Mouse (Mus musculus) retina, postnatal 1 day (tissue): ENCODE results near the gene Ndufab1.
A peak's percentile ranks its signal among the peaks of the same experiment; 100 is the strongest.

Experiments used
- DNase-seq: peaks from one replicate; pipeline ENCODE4 v3.0.0-alpha.2; 2012

The Ndufab1 gene

DNA sequence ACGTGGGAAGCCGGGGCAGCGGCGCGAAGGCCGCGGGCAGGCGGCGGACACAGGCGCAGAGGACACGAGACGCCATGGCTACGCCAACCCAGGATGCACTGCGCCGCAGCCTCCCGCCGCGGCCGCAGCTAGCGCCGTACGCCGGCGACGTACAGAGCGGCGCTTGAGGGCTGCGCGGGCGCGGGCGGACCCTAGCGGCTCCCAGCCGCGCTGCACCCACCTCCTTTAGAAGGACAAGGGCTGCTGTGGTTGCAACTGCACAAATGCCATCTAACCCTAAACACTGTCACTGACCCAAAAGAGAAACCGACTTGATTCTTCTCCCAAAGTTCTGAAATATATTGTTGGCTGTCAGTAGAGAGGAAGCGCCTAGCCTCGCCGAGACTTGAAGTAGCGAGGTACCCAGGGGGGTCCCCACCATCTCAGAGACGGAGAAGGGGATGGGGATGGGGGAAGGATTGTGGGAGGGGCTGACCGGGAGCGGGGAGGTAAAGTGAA, at the start of gene Ndufab1:
TSS of gene Ndufab1 (minus strand) at position 140 of the 498 bp plus-strand sequence.
- peak; percentile 95 for DNase-seq

DNA sequence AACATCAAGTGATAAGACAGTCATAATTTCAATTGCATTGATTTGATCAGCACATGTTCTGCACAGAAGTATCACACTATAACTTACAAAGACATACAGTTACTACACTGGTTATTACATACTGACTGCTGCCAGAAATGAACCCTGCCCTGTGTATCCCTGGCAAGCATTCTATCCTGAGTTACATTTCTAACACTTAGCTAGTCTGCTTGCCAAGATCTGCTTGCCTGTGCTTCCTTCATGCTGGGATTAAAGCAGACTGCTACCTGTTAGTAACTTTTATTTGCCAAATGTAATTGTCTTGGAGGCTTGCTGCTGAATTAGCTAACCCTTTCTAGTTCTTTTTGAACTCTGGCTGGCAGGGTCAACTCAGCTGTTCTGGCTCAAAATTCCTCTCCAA, 39.3 kb upstream of the Ndufab1 start:
- no peak for DNase-seq

DNA sequence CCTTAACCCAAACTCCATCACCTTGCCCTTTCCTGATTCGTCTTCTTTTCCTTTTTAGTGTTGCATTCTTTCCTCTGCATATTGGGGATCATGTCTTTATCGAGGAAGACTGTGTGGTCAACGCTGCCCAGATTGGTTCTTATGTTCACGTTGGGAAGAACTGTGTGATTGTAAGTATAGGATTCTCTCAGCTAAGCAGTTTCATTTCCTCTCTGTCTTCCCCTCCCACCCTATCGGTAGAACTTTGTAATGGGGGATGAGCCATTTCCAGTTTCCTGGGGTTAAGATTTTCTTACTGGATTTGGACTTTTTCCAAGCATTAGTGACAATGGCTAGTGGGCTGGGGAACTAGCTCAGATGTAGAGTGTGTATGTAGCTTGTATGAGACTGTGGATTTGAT, 36.5 kb upstream of the Ndufab1 start:
- no peak for DNase-seq

DNA sequence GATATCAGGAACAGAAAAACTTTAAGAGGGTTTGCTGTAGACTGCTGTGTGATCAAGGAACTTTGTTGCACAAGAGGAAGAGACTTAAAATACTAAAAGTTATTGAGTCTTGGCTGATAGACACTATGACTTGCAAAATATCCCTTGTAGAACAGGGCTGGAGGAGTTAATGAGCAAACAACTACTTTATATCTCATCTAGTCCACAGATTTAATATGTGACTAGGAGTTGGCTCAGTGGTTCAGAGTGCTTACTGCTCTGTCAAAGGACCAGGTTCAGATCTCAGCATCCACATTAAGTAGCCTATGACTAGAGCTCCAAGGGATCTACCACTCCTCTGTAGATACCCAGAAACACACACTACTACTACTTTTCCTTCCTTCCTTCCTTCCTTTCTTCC, 35.4 kb upstream of the Ndufab1 start:
- DNase-seq = no peak

DNA sequence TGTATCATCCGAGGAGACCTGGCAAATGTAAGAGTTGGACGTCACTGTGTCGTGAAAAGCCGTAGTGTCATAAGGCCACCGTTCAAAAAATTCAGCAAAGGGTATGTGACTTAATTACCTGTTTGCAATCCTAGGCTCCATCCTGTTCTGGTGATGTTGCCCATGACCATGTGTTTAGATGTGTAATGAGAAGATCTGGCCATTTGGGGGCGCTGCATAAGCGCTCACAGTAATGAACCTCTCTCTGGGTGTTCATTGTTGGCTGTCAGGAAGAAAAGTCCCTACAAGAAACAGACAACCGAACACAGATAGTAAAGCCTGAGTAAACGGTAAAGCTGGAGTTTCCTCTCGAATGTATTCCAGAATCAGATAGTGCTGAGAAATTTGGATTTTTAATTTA, 33.4 kb upstream of the Ndufab1 start:
- DNase-seq = peak; percentile 27

DNA sequence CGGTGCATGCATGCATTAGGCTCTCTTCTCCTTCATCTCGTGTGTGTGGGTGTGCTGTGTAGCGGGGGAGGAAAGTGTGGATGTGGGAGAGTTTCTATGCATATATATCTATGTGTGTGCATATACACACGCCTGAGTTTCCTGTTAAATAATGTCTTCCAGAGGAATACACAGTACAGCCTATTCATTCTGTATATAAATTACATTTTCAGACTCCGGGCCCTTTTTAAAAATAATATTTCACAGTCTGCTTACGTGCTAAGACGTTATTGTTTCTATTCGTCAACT, 31.6 kb upstream of the Ndufab1 start:
- no peak for DNase-seq

DNA sequence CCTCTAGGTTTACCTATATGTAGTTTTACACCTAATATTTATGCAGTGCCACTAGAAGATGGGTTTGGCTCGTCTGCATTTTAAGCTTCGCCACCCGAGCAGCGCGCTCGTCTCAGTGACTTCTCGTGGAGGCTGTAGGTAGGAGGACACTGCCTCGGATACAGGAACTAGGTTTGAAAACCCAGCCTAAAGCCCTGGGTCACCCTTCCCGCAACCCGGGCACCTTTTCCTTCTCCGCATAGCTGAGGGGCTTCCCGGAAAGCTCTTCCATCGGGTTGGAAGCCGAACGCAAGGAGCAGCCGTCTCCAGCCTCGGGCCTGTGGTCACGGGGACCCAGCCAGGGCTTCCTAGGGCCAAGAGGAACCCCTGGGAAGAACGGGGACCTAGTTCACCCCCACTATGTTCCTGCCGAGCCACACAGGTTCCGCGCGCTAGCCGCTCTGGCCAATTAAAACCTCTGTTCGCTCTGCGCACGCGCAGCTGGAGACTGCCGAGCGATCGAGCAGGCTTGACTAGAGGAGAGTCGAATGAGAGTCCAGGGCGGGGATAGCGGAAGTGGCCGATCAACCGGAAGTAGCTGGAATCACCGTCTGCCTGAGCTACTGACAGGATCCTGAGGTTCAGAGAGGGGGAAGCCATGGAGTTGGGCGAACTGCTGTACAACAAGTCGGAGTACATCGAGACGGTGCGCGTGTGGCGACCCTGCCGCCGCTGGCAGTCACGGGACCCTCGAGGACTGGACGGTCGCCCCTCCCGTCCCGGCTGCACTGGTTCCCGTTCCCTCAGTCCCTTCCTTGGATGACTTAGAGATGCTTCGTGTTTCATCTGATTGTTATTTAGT, 31.0 kb upstream of the Ndufab1 start, which contains the start of the genes Palb2 and Dctn5:
TSS of gene Palb2 (minus strand) at position 489 of the 841 bp plus-strand sequence.
TSS of gene Dctn5 (plus strand) at position 545 of the 841 bp plus-strand sequence.
- DNase-seq = peak; percentile 99

DNA sequence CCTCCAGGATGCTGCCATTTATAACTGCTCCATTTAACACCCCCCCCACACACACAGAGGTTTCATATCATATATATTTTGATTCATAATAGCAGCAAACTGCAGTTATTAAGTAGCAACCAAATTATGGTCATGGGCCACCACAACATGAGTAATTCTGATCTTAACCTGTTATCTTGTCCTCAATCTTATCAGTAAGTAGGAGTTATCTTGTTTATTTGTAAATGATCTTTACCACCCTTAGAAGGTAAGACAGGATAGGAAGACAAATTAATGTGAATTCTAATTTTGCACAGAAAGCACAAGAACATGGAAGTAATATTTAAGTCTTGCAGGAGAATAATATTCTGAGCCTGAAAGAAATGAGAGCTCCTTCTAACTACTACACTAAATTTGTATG, 30.1 kb upstream of the Ndufab1 start:
- DNase-seq = no peak

DNA sequence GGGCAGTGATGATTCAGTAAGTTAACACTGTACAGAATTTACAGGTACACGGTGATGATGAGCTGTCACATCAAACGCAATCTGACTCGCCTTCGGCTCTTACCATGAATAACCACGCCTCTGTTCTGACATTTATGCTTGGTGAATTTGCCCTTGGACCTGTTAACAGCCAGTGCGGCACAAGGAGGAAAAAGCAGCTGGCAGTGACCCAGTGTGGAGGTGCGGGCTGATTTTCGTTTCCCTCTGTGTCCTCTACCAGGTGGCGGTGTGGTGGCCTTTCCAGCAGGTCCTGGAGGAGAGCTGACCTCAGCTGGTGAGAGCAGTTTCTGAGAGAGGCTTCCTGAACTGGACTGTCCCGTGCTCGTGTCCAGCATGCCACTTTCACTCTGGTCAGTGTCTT, 25.3 kb upstream of the Ndufab1 start:
- DNase-seq = no peak

DNA sequence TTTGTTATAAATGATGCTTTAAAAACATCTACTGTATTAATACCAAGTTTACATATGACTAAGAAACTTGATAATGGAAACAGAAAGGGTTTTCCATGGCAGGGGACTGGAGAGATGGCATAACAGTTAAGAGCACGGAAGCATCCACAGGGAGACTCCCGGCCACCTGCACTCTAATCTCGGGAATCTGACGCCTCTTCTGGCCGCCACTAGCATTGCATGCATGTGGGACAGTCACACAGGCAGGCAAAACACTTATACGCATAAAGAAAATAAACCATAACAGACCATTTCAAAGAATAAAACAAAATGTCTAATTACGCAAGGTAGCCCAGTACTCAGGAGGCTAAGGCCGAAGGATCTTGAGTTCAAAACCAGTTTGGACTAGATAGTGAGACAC, 23.9 kb upstream of the Ndufab1 start:
- DNase-seq = no peak

DNA sequence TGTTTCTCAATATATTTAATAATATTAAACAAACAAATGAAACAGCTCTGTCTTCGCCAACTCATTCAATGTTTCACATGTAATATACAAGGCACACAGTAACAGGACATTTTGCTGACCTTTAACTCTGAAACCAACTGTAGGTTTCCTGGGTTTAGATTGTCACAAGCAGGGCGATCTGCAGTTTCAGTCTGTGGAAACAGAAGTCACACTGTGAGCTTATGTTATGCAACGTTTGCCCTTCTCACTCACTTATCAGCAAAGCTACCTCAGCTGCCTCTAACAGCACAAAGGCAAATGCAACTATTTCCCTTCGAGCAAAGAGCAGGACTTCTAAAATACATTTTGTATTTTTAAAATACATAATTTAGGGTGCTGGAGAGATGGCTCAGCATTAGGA, 21.8 kb upstream of the Ndufab1 start:
- no peak for DNase-seq

DNA sequence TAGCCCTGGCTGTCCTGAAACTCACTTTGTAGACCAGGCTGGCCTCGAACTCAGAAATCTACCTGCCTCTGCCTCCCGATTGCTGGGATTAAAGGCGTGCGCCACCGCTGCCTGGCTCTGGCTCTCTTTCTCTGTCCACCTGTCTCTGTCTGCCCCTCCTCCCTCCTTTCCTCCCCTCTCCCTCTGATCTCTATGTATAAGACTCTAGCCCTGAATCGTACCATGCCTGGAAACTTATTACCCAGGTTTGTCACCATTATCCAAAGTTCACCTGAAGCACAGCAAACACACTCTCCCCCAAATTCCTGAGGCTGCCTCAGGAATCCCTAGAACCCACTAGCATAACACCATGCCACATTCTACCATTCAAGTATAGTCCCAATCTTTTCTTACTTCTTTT, 6.5 kb upstream of the Ndufab1 start:
- no peak for DNase-seq

DNA sequence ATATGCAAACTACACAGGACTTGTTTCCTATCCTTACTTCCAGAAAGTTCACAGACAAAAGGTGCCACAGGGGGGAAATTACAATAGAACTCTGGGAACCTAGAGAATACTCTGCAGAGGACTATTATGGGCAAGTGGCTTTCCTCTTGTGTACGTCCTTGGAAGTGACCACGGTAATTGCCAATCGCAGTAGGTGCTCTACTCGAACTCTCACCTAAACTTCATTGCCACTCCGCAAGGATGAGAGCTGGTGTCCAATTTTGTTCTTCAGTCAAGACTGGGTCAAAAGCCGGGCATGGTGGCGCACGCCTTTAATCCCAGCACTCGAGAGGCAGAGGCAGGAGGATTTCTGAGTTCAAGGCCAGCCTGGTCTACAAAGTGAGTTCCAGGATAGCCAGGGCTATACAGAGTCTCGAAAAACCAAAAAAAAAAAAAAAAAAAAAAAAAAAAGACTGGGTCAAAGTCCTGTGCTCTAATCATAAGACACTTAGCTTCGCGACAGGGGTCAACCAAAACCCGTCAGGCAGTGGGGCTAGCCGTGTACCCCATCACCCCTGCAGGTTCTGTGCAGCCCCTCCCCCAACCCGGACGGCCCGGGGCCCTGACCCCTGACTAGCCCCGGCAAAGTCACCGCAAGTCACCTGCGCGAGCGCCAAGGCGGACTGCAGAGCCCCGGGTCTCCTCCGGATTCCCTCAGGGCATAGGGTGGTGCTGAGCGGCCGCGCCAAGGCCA, 506 bp downstream of the Ndufab1 start:
- DNase-seq = peak; percentile 62

DNA sequence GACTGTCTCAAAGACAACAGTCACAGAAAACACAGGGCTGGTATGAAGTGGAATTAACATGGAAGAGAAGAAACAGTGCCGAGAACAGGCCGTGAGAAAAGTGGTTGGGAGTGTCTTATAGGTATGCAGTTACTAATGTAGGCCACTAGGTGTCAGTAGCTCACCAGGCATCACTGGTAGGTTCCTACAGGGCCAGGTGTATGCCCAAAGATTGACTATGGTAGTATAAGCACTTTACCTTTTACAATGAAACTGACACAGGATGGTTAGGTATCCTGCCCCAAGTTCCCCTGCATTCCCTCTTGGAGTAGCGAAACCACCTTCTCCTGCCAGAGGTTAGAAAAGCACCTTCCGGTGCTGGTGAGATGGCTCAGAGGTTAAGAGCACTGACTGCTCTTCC, 2.5 kb downstream of the Ndufab1 start:
- peak; percentile 68 for DNase-seq

DNA sequence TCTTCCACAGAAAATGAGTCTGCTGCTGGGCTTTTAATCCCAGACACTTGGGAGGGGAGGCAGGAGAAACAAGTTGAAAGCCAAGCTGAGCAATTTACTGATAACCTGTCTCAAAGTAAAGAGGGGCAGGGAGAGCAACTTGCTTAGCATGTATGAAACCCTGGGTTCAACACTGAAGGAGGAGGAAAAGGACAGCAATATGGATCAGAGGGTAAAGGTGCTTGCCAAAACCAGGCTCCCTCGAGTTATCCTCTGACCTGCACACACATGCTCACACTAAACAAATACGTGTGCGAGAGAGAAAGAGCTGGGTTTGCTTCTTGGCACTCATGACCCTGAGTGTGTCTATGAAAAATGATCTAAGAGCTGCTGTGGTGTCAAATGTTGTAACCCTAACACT, 3.7 kb downstream of the Ndufab1 start:
- no peak for DNase-seq

DNA sequence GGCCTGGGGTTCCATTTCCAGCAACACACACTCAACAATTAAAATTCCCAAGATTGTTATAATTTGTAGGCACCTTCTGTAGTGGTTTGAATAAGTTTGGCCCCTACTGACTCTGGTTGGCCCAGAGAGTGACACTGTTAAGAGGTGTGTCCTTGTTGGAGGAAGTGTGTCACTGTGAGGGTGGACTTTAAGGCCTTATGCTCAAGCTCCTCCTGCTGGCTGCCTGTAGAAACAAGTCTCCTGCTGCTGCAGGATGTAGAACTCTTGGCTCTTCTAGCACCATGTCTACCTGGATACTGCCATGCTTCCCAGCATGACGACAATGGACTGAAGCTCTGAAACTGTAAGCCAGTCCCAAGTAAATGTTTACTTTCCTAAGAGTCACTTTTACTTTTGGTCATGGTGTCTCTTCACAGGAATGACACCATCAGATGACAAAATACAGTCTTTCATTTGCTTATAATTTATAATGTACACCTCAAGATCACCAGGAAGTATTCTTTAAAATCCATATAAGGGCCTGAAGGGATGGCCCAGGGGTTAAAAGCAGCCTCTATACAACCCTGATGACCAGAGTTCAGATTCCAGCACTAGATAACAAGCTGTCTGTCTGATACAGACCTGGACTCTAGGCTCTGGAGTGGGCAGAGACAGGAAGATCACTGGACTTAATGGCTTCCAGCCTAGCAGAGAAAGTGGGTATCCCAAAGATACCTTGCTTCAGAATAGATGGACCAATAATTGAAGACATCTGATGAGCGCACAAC, 6.9 kb downstream of the Ndufab1 start:
- no peak for DNase-seq

DNA sequence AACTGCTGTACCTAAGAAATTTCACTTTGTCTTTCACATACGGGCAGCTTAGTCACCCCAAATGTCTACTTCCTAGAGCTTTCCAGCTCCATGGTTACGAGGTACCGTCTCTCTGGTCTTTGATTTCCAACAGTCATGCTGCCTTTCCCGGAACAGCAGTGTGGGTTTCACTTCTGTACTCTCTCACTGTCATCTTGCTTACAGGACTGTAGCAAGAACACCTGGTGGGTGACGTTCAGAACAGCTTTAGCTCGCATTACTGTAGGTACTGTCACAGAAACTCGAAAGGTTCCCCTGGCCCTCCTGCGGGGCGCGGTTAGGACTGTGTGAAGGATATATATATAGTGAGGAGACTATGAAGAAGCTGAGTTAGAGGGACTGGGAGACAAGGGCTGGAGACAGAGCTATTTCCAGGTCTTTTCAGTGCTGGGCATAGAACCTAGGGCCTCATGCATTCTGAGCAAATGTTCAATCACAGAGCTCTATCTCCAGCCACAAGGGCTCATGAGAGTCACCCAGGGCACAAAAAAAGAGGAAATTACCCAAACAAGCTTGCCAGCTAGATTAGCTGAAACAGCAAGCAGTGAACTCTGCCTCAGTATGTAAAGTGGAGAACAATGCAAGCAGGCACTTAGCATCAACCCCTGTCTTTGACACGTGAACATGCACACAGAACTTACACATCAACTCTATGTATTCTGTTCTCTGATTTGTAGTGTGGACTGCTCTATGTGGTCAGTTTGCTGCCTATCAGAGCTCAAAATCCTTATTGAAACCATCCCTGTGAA, 14.3 kb downstream of the Ndufab1 start:
- no peak for DNase-seq

DNA sequence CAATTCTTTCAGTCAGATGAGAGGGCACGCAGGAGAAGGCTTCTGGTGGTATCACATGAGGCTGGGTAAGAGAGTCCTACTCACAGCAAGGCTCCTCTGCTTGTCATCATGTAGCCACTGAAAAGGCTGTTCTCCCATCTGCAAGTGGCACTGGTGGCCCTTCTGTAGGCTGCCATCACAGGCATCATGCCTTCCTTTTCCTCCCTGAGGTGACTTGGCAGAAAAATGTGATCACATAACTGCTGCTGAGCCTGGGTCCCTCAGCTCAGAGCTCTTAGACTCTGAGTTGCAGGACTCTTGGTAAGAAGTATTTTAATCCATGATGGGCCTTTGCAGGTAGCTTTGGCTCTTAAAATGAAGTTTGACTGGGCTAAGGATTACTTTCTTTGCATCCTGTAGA, 20.6 kb downstream of the Ndufab1 start:
- DNase-seq = no peak

DNA sequence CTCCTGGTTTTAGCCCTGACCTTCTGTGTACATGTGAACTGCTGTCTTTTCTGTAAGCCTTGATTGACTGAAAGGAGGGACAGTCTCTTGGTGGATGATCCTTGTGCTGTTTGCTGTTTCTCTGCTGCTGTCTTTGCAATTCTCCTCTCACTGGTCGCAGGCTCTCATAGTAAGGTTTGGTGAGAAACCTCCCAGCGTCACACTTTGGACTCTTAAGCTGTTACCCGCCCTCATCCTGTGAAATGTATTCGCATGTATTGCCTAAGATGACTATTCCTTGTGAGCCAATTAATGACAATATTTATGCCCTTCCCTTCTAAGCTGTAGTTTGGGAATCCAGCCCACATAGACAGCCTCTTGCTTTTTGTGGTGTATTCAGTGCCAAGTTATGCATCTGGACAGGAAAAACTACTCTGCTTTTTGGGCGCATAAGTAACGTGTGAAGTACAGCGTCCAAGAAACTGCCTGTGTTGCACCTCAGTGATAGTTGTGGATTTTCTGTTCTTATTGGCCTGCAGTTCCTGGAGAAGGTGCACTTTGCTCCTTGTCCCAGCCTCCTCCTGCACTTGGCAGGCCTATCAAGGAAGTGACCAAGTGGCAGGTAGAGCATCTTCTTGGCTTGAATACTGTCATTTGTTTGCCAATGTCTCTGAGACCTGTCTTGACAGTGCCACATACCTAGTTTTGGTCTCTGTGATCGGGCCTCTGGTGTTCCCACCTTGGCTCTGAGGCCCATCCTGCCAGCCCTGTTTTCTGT, 21.7 kb downstream of the Ndufab1 start:
- DNase-seq = no peak

DNA sequence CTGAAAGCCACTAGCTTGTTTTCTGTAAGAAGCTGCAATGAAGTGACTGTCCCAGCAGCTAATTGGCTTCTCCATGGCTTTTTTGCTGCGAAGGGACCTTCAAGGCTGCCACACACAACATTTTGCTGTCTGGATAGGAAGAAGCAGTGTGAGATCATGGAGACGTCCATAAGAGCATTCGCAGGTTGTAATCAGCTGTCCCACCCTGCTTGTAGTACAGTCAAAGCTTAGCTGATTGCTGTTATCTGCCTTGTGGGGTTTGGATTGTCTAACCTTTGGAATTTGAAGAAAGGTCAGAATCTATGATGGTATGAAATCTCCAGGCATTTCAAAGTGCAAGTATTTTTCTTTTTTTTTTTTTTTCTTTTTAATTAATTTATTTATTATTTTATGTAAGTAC, 27.3 kb downstream of the Ndufab1 start:
- DNase-seq = no peak

DNA sequence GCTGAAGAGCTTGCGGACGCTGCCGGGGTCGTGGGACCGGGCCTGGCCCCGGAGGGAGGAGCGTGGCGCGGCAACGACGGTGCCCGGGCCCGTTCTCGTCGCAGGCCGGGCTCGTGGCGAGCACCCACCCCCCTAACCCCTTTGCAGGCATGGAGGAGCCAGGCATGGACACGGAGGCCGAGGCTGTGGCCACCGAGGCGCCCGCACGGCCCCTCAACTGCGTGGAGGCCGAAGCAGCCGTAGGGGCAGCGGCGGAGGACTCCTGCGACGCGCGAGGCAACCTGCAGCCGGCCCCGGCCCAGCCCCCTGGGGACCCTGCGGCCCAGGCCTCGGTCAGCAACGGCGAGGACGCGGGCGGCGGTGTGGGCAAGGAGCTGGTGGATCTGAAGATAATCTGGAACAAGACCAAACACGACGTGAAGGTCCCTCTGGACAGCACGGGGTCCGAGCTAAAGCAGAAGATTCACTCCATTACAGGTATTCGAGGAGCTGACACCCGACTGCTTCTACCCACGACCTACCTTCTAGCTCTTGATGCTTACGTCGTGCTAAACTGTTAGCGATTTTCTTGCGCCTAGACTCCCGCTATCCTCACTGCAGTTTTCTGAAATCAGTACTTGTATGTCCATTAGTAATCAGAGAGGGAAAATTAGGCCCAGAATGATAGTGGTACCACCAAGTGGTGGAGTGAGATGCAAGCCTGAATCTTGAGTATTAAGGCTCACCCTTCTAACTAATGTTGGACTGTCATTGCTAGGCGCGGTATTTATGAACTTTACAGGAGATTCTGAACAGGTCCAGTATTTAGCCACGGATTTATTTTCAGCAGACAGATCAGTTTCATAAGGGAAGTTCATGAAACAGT, 33.9 kb downstream of the Ndufab1 start:
- DNase-seq = no peak
